Mouse (Mus musculus) embryonic facial prominence, embryonic 11.5 days (tissue): ENCODE measurements at regions not wholly inside any gene's neighbourhood (a gene's known extent, or its start where the extent isn't known, plus 50 kb on each side); places are given as distances from the start of the nearest gene placed in this dataset.

ENCODE experiments used
- ATAC-seq: fragments of 200-750 bp; cut with Nextera tagmentation; replicated peaks from 2 replicates; pipeline ENCODE4 v1.8.0; 2017; ENCODE audit warnings: low read depth; ENCODE audit not compliant: insufficient number of reproducible peaks, low FRiP score, low TSS enrichment
- DNase-seq: peaks from one replicate; pipeline ENCODE4 v3.0.0-alpha.2; 2015; ENCODE audit warnings: low spot score
- H3K27ac ChIP-seq: fragments of 300-500 bp; sonication (generic); replicated peaks from 2 replicates; pipeline ENCODE4 v1.5.1; 2014; ENCODE audit warnings: mild to moderate bottlenecking, low read depth, low read length, control low read depth
- H3K27me3 ChIP-seq: fragments of 300-500 bp; sonication (generic); 2 replicates; pipeline ENCODE4 v1.6.1; 2014; ENCODE audit warnings: mild to moderate bottlenecking, low read length, moderate library complexity, mixed read lengths; ENCODE audit not compliant: control insufficient read depth, insufficient read depth
- H3K36me3 ChIP-seq: fragments of 300-500 bp; sonication (generic); replicated peaks from 2 replicates; pipeline ENCODE4 v1.6.1; 2014; ENCODE audit warnings: low read depth, mild to moderate bottlenecking, low read length, moderate library complexity, mixed read lengths; ENCODE audit not compliant: control insufficient read depth, insufficient read depth
- H3K4me1 ChIP-seq: fragments of 300-500 bp; sonication (generic); 2 replicates; pipeline ENCODE4 v1.6.1; 2014; ENCODE audit warnings: low read length, mixed read lengths; ENCODE audit not compliant: control insufficient read depth, insufficient read depth
- H3K4me2 ChIP-seq: fragments of 300-500 bp; sonication (generic); 2 replicates; pipeline ENCODE4 v1.6.1; 2014; ENCODE audit warnings: low read depth, mild to moderate bottlenecking, control low read depth, low read length, moderate library complexity
- H3K4me3 ChIP-seq: fragments of 300-500 bp; sonication (generic); 2 replicates; pipeline ENCODE4 v1.5.1; 2014; ENCODE audit warnings: low read depth, low read length, control low read depth
- H3K9ac ChIP-seq: fragments of 300-500 bp; sonication (generic); replicated peaks from 2 replicates; pipeline ENCODE4 v1.6.1; 2014; ENCODE audit warnings: mild to moderate bottlenecking, control low read depth, low read length
- H3K9me3 ChIP-seq: fragments of 300-500 bp; sonication (generic); replicated peaks from 2 replicates; pipeline ENCODE4 v1.6.1; 2016; ENCODE audit warnings: mild to moderate bottlenecking, low read length, inconsistent platforms, mixed read lengths; ENCODE audit not compliant: control insufficient read depth
- WGBS: fragments of 180-500 bp; shearing (Covaris S2); extraction: QIAGEN DNeasy Blood & Tissue Kit; methylation state at CpG from one replicate; pipeline ENCODE4 v1.1.7; 2014; 5-methylcytosine and 5-hydroxymethylcytosine counted together

DNA sequence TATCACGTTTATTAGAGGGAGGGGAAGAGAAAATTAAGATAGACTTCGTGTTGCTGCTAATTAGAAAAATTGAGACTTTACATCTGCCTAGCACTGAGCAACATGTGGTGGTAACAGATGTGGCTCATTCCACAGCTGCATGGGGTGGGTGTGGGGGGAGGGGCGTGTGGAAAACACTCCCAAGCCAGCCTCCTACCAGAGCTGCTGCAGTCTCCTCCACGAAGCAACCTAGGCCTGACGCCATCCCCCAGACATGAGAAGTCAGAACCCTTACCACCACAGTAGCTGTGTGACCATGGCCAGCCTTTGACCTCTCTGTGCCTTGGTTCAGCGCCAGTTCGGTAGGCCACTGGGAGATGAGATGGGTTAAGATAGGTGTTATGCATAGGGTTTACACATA lies 112.4 kb upstream of the Mafb start:
- Histone ChIP-seq H3K4me2 (no peak overlapping the region), H3K9ac (no peak overlapping the region), H3K27ac (no peak overlapping the region), H3K27me3 (no peaks in the 10 kb centered on the region), H3K36me3 (no peaks in the 10 kb centered on the region), H3K4me3 (no peak overlapping the region), H3K4me1 (no peaks in the 10 kb centered on the region), H3K9me3 (no peaks in the 10 kb centered on the region)
- 52% methylated on average over 7 of the region's 7 CpGs for WGBS
- no peak for DNase-seq
- ATAC-seq = no peak; the same call in 1 of the 2 replicates

- no peak for ATAC-seq
- no peak overlapping the region for H3K4me2 ChIP-seq
- WGBS = 85% methylated on average over 5 of the region's 5 CpGs
- no peaks in the 10 kb centered on the region for H3K9me3 ChIP-seq
- no peak overlapping the region for H3K4me3 ChIP-seq
- H3K27me3 ChIP-seq = no peaks in the 10 kb centered on the region
- H3K9ac ChIP-seq = no peak overlapping the region
- no peak overlapping the region for H3K27ac ChIP-seq
- DNase-seq = no peak
- H3K36me3 ChIP-seq = no peaks in the 10 kb centered on the region
- no peaks in the 10 kb centered on the region for H3K4me1 ChIP-seq
Measured at GRCm38 (mm10) chr2:160485097-160485496, 118.2 kb upstream of the Mafb start.

GRCm38 (mm10) chr2:160485515-160485914 lies 118.7 kb upstream of the Mafb start:
- 76% methylated on average over 5 of the region's 5 CpGs for WGBS
- ATAC-seq = no peak
- Histone ChIP-seq H3K27me3 (no peaks in the 10 kb centered on the region), H3K9ac (no peak overlapping the region), H3K9me3 (no peaks in the 10 kb centered on the region), H3K27ac (no peak overlapping the region), H3K4me2 (no peak overlapping the region), H3K4me3 (no peak overlapping the region), H3K4me1 (no peaks in the 10 kb centered on the region), H3K36me3 (no peaks in the 10 kb centered on the region)
- no peak for DNase-seq

- Histone ChIP-seq H3K4me1 (no peaks in the 10 kb centered on the region), H3K36me3 (no peaks in the 10 kb centered on the region), H3K27ac (no peak overlapping the region), H3K4me2 (no peak overlapping the region), H3K9ac (no peak overlapping the region), H3K4me3 (no peak overlapping the region), H3K9me3 (no peaks in the 10 kb centered on the region), H3K27me3 (no peaks in the 10 kb centered on the region)
- WGBS = 32% methylated on average over 1 of the region's 1 CpGs
- no peak for DNase-seq
- ATAC-seq = no peak
Measured at GRCm38 (mm10) chr2:160499726-160500125, 132.9 kb upstream of the Mafb start.

DNA sequence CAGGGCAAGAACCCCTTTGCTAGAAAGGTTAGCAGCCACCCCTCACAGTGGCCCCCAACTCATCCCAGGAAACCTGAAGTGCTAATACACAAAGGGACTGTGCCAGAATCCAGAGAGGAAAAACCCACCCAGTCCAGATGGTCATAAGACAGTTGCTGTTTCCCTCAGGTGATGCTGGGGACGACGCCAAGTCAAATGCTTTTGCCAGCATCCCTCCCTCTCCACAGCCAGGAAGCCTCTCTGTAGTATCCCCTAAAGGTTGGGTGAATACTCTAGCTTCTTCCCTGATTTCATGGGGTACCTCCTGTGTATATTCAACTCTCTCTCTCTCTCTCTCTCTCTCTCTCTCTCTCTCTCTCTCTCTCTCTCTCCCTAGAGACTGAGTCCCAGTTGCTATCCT lies 136.0 kb upstream of the Mafb start:
- H3K4me2 ChIP-seq = no peak overlapping the region
- H3K36me3 ChIP-seq = no peaks in the 10 kb centered on the region
- H3K9ac ChIP-seq = no peak overlapping the region
- no peaks in the 10 kb centered on the region for H3K27me3 ChIP-seq
- H3K4me3 ChIP-seq = no peak overlapping the region
- ATAC-seq (no peak), DNase-seq (no peak)
- no peaks in the 10 kb centered on the region for H3K4me1 ChIP-seq
- no peak overlapping the region for H3K27ac ChIP-seq
- WGBS = 91% methylated on average over 2 of the region's 2 CpGs
- H3K9me3 ChIP-seq = no peaks in the 10 kb centered on the region

DNA sequence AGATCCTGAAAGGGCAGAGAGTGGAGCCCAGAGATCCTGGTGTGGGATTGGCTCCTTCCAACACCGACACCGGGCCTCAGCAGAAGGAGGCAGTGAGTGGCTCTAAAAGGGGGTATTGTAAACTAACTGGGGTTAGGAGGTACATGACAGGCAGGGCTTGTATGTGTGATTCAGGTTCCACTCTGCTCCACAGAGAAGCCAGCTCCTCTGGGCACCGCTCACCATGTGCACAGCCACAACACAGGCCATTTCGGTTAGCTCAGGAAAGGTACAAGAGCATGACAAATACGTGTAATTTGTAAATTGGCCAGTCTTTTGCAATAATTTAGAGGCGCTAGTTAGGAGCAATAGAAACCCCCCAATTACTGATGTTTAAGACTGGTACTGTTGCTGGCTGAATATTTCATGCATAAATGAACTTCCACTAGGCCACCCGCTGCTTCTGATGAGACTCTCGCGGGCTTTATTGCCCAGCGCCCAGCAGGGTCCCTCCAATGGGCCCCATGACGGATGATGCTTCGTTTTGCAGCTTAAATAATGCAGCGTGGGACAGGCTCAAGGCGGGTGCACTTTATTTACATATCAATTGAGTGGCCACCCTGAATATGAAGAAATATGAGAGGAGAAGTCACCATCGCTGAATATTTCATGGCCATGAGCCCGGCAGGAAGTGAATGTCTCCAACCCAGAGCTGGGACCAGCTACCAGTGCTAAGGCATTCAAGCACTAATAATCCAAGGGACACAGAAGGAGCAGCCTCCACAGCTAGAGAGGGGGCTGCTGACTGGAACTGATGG lies 136.9 kb upstream of the Mafb start:
- DNase-seq = no peak
- Histone ChIP-seq H3K4me1 (no peaks in the 10 kb centered on the region), H3K27ac (no peak overlapping the region), H3K9me3 (no peaks in the 10 kb centered on the region), H3K27me3 (no peaks in the 10 kb centered on the region), H3K36me3 (no peaks in the 10 kb centered on the region), H3K4me3 (no peak overlapping the region), H3K4me2 (no peak overlapping the region), H3K9ac (no peak overlapping the region)
- 72% methylated on average over 16 of the region's 16 CpGs for WGBS
- ATAC-seq = no peak

GRCm38 (mm10) chr2:160504394-160504657 lies 137.5 kb upstream of the Mafb start:
- no peak for DNase-seq
- Histone ChIP-seq H3K9me3 (no peaks in the 10 kb centered on the region), H3K9ac (no peak overlapping the region), H3K27me3 (no peaks in the 10 kb centered on the region), H3K4me1 (no peaks in the 10 kb centered on the region), H3K4me3 (no peak overlapping the region), H3K36me3 (no peaks in the 10 kb centered on the region), H3K4me2 (no peak overlapping the region), H3K27ac (no peak overlapping the region)
- no peak for ATAC-seq
- 83% methylated on average over 4 of the region's 4 CpGs for whole genome bisulfite sequencing

DNA sequence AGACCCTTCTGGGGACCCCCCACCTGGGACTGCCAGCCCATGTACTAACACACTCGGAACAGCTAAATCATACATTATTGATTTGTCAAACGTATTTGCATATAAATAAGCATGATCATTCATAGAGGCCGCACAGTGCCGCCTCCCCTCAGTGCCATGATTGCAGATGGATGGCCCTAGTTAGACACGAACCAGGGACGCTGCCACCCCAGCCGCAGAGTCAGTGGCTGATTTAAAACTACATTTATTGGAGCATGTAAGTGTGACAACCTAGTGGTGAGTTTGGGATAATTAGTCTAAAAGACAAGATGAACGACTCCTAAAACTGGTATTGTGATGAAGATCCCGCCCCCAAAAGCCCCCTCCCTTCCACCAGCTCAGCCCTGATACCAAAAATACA lies 138.3 kb upstream of the Top1 start:
- Histone ChIP-seq H3K9ac (no peak overlapping the region), H3K27ac (no peak overlapping the region), H3K4me1 (no peaks in the 10 kb centered on the region), H3K9me3 (no peaks in the 10 kb centered on the region), H3K27me3 (no peaks in the 10 kb centered on the region), H3K36me3 (no peaks in the 10 kb centered on the region), H3K4me2 (no peak overlapping the region), H3K4me3 (no peak overlapping the region)
- no peak for DNase-seq
- no peak for ATAC-seq
- WGBS = 70% methylated on average over 9 of the region's 9 CpGs
